Mouse (Mus musculus) E14TG2a.4 (cell line): ENCODE results near the gene Tfrc.

Experiments used
- CTCF ChIP-seq: conservative IDR thresholded peaks from 2 replicates; pipeline ENCODE4 v1.5.1; 2014; ENCODE audit warnings: low read length
- NANOG ChIP-seq: IDR thresholded peaks from 2 replicates; pipeline ENCODE4 v1.6.1; 2014; ENCODE audit warnings: borderline replicate concordance, low read length, mixed read lengths
- POU5F1 ChIP-seq: IDR thresholded peaks from 2 replicates; pipeline ENCODE4 v1.6.1; 2014; ENCODE audit warnings: low read length, borderline replicate concordance

DNA sequence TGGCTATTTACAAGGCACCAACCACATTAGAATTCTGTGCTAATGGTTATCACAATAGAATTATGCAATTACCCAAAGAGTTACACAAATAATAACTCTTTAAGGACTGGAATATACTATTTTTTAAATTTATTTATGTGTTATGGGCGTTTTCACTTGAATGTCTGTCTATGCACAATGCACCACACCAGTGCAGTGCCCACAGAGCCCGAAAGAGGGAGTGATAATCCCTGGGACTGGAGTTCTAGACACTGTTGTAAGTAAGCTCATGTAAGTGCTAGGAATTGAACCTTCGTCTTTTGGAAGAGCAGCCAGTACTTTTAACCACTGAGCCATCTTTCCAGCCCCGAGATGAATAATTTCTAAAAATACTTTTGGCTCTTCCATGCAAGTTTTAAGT lies 46.8 kb downstream of the Tfrc start:
- TF ChIP-seq CTCF (peak; percentile 65), NANOG (no peak), POU5F1 (no peak)
